Mouse (Mus musculus) splenic B cell, adult 2 months (primary cell): ENCODE measurements around the gene Tmem145.

Source experiments
- DNase-seq: peaks from one replicate; pipeline ENCODE4 v3.0.0-alpha.2; 2011; ENCODE audit warnings: low read depth, low spot score
- H3K27me3 ChIP-seq: 2 replicates; pipeline ENCODE4 v1.6.1; 2012; ENCODE audit warnings: mild to moderate bottlenecking, low read length, moderate library complexity, mixed read lengths; ENCODE audit not compliant: control insufficient read depth, poor library complexity, insufficient read depth, severe bottlenecking
- H3K36me3 ChIP-seq: 2 replicates; pipeline ENCODE4 v1.6.1; 2012; ENCODE audit warnings: mild to moderate bottlenecking, low read length, moderate library complexity, mixed read lengths; ENCODE audit not compliant: control insufficient read depth, poor library complexity, insufficient read depth, severe bottlenecking

Gene Tmem145

DNA sequence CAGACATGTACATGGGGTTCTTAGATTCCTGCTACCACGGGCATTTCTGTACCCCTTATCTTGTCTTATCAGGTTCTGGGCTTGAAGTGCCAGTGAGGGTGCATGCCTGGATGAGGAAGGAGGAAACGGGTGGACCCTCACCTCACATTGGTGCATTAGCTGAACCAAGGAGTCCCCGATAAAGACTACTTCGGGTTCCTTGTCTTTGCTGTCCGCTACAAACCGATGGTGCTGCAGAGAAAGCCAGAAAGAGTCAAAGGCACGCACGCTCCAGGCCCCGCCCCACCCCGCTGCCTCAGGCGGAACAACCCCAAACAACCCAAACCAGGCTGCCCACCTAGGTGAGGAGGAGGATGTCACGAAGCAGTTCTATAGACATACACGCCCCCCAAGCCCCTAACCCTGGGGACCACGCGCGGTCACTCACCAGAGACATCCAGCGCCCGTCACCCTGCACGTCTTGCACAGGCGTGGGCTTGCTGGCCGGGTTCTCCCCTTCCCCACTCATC is 8.9 kb upstream of the Tmem145 start:
- DNase-seq = peak; percentile 48

DNA sequence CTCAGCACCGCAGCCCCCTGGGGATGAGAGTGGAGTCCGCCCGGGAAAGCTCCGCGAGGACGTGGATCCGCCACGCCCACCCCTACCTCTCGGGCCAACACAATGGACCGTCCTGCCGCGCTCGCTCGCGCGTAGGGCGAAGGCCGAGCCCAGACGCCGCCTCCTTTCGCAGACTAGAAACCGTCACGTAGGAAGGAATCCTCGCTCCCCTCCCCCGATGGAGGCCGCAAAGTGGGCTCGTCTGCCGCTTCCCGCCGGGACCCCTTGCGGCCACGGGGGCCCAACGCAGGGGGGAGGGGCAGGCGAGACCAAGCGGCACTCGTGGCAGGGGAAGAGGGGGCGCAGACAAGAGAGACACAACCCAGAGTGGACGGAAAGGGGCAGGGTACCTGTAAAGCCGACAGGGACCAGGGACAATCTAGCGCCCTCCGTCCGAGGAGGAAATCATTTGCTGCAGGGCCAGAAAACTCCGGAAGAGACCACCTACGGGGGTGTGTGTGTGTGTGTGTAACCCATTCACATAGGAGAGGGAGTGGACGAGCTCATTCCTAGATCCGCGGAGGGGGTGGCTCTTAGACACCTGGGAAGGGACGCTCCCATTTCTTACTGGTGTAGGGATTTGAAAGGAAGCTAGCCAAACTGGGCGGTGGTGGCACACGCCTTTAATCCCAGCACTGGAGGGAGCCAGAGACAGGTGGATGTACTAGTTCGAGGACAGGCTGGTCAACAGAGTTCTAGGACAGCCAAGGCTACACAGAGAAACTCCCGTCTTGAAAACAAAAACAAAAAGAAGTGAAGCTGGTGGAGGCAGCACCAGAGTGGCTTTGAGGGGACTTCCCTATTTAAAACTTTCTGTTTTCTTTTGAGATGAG is 8.2 kb upstream of the Tmem145 start, which contains the start of gene Pafah1b3:
Pafah1b3 (minus strand) TSS at position 533 of the 872 bp plus-strand sequence.
- DNase-seq = peak; percentile 66
- no peaks in the 10 kb centered on the region for H3K27me3 ChIP-seq

More for the DNA sequence above, 8.9 kb upstream of the Tmem145 start:
- no peaks in the 10 kb centered on the region for H3K36me3 ChIP-seq
- H3K27me3 ChIP-seq = no peaks in the 10 kb centered on the region

DNA sequence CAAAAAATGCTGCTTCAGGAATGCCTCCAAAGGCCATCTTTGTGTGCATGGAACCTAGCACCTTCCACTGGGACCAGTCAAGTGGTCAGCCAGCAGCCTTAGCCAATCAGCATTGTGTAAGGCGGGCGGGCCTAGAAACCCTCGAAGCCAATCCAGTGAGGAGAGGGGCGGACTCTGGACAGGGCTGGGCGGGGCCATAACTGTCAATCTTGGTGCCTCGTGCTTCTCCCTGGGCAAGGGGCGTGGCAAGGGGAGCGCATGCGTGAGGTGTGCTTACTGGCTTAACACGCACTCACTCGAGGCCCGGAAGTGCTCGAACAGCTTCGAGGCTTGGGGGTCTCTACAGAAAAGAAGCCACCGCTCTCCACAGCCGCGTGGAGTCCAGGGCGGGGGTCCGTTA is 4.8 kb upstream of the Tmem145 start, which contains the start of gene Prr19:
Prr19 (plus strand) TSS at position 349 of the 400 bp plus-strand sequence.
- no peak for DNase-seq
- Histone ChIP-seq H3K27me3 (no peaks in the 10 kb centered on the region), H3K36me3 (no peaks in the 10 kb centered on the region)

More for the DNA sequence above, 8.2 kb upstream of the Tmem145 start, which contains the start of gene Pafah1b3:
- H3K36me3 ChIP-seq = no peaks in the 10 kb centered on the region

DNA sequence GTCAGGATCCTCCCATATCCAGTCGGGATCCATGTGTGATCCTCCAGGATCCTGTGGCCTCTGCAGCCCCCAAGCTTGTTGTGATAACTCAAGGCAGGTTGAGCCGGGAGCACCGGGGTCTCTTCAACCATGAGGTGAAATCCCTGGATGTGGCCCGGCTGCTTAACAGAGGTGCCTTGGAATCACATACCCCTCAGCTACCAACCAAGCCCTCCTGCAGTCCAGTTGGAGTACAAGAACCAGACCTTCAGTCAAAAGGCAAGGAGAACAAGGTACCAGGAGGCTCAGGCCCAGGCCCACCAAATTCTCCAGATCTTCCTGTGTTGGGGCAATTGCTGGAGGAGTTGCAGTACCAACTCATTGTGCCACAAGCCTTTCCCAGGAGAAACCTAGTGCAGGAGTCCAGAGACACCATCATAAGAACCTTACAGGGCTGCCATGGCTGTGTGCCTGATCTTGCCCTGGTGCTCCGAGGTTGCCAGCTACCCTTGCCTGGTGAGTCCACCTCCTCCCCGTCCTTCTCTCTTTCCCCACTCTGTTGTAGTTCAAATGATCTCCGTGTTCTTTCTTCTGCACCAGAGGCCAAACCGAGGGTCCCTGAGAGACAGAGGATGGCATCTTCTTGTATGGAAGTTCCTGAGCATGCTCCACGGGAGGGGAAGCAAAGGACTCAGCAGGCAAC is 2.8 kb upstream of the Tmem145 start:
- DNase-seq = no peak
- H3K27me3 ChIP-seq = no peaks in the 10 kb centered on the region
- H3K36me3 ChIP-seq = no peaks in the 10 kb centered on the region

DNA sequence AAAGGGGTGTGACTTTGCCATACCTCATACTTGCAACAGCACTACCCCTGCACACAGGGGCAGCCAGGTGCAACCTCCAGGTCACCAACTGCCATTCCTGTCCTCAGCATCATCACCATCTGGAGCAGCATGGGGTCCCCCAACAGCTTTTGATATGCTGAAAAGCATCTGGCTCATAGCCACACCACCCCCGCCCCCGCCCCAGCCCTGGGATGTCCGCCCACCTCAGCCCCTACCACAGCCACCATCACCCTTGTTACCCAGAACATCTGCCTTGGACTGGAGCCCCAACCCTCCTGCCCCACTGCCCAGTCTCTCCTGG is 2.3 kb upstream of the Tmem145 start:
- Histone ChIP-seq H3K36me3 (no peaks in the 10 kb centered on the region), H3K27me3 (no peaks in the 10 kb centered on the region)
- DNase-seq = no peak

DNA sequence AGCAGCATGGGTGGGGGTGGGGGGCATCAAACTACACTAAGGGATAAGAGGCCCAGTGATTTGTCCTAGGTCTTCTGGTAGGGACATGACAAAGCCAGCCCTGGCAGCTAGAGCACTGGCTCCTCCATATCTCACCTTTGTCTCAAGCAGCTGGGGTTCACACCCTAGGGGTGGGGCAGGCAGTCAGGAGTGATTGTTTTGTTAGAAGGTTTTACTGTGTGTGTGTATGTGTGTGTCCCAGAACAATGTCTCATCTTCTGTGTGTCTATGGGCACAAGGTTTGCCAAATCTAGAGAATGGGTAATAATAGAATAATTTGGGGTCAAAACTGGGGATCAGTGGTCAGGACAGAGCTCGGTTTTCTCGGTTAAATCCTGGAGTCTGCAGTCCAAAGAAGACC is 425 bp upstream of the Tmem145 start:
- DNase-seq = no peak
- no peaks in the 10 kb centered on the region for H3K27me3 ChIP-seq

DNA sequence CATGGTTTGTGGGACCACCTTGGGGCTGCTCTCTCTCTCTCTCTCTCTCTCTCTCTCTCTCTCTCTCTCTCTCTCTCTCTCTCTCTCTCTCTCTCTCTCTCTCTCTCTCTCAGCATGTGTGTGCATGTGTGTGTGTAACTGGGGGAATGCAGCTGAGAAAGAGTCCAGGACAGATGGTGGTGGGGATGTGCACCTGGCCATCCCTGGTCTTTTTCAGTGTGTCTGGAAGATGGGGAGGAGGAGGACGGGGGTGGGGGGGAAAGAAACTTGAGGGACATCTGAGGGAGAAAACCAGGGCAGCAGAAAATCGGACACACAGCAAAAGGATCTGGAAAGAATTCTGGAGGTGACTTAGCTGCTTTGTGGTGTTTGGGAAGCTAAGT is 699 bp downstream of the Tmem145 start:
- DNase-seq = no peak
- H3K36me3 ChIP-seq = no peaks in the 10 kb centered on the region
- no peaks in the 10 kb centered on the region for H3K27me3 ChIP-seq

More for the DNA sequence above, 425 bp upstream of the Tmem145 start:
- no peaks in the 10 kb centered on the region for H3K36me3 ChIP-seq

DNA sequence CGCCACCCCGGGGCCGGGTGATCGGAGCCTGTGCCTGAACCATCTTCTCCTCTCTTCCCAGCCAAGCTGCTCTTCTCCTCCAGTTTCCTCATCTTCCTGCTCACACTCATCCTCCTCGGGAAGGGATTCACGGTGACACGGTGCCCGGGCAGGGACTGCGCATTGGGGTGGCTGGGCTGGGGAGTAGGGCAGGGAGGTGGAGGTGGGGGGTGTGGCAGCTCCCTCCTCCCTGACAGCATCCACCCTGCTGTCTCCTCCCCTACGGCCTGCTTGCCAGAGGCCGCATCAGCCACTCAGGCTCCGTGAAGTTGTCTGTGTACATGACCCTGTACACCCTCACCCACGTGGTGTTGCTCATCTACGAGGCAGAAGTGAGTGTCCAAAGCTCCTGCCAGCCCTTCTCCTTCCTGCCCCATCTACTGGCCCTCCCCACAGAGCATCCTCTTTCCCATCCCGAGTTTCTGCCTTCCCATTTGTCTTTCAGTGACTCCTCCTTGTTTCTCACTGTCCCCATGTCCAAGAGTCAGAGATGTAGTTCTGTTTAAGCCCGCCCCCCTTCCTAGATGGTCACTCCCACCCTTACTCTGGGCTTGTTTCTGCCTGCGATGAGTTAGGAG is 2.9 kb downstream of the Tmem145 start:
- no peaks in the 10 kb centered on the region for H3K27me3 ChIP-seq
- no peaks in the 10 kb centered on the region for H3K36me3 ChIP-seq
- DNase-seq = no peak

DNA sequence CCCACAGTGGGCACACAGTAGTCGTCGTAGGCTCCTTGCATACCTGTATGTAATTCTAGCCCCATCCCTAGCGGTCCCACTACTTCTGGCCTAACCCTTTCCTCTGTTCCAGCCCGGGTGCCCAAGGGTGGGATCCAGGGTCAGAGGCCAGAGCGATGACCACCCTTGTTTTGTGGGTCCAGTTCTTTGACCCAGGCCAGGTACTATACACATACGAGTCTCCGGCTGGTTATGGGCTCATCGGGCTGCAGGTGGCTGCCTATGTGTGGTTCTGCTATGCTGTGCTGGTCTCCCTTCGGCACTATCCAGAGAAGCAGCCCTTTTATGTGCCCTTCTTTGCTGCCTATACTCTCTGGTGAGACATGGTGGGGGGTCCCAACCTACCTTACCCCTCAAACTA is 3.5 kb downstream of the Tmem145 start:
- no peaks in the 10 kb centered on the region for H3K27me3 ChIP-seq
- H3K36me3 ChIP-seq = no peaks in the 10 kb centered on the region
- no peak for DNase-seq

DNA sequence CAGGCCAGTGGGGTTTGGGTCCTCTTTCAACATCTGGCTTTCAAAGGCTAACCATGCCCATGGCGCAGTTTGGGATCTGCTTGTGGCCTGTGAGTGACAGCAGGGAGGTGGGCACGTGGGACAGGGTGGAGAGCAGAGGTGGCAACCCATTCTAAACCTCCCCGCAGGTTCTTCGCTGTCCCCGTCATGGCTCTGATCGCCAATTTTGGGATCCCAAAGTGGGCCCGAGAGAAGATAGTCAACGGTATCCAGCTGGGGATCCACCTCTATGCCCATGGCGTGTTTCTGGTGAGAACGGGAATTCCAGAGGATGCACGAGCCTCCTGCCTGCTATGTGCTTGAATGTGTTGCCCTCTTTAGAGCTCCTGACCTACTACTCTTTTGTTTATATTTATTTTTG is 5.3 kb downstream of the Tmem145 start:
- no peak for DNase-seq
- Histone ChIP-seq H3K36me3 (no peaks in the 10 kb centered on the region), H3K27me3 (peaks cover 5% of the 10 kb centered on the region)

DNA sequence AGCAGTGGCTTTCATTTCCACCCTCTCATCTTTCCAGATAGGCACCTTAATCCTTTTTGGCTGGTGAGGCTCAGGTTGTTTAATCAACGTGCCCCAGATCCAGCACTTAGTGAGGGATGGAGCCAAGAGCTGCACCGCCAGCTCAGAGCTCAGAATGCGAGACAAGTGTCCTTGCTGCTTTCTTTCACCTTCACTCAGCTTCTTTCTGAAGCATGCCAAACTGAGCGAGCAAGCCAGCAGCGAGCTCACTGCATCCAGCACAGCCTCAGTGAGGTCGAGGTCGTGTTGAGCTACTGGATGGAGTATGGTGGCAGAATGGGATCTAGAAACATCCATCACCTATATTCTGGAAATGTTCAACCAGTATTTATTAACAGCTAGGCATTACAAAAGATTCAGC is 7.4 kb downstream of the Tmem145 start:
- DNase-seq = no peak
- no peaks in the 10 kb centered on the region for H3K36me3 ChIP-seq
- peaks cover 5% of the 10 kb centered on the region for H3K27me3 ChIP-seq

DNA sequence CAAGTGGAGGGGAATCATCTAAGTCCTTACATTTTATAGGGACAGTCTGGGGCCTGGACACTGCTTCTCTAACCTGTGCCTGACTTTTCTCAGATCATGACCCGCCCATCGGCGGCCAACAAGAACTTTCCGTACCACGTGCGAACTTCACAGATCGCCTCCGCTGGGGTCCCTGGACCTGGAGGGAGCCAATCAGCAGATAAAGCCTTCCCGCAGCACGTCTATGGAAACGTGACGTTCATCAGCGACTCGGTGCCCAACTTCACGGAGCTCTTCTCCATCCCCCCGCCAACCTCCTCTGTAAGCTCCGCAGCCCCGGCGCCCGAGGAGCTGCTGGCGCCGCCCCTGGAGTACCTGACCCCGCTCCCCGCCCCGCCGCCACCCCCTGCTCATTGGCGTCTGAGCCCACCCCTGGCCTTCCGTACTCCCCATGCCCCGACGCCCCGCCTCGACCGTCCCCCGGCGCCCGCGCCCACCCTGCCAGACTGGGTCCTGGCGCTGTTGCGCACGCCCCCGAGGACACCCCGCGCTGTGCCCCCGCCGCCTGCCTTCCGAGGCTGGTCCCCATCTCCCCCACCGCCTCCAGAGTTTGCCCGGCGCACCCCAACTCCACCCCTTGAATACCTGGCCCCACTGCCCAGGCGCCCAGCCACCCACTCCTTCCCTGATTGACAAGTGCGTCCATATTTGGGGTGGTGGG is 8.8 kb downstream of the Tmem145 start:
- H3K36me3 ChIP-seq = no peaks in the 10 kb centered on the region
- DNase-seq = peak; percentile 50

DNA sequence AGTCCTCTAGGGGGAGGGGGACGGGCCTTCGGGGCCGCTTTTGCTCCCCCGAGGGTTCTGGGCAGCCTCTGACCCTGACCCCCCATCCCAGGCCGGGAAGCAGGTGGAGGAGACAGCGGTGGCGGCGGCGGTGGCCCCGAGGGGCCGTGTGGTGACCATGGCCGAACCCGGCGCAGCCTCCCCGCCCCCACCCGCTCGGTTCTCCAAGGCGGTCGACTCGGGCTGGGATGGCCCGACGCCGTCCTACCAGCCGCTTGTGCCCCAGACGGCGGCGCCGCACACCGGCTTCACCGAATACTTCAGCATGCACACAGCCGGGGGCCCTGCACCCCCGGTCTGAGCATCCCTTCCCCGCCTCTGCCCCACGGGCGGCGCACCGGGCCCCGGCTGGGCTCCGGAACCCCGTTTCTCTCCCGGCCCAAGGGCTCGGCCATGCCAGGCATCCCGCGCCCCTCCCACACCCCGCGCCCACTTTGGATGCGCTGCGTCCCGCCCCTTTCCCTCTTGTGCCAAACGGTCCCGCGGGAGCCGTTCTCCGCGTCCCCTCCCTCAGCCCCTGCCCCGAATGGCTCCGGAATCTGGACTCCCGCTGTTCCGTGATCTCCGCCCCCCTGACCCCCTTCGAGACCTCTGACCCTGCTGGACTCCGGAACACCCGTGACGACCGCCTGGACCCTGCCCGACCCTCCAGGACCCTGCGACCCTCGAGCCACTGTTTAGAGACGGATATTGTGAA is 9.6 kb downstream of the Tmem145 start:
- Histone ChIP-seq H3K36me3 (no peaks in the 10 kb centered on the region), H3K27me3 (peaks cover 5% of the 10 kb centered on the region)
- DNase-seq = peak; percentile 34

More for the DNA sequence above, 8.8 kb downstream of the Tmem145 start:
- H3K27me3 ChIP-seq = peaks cover 5% of the 10 kb centered on the region
